Mouse (Mus musculus): Measurements from ENCODE around the gene Il2rb. TPM values are rescaled to one million over a fixed set of nuclear protein-coding genes. Genes with fewer than 3 reads are reported as not detected.

Gene Il2rb
- 14.9 and 21.2 TPM in 2 replicates for polyA plus RNA-seq (2012; ENCODE audit: low replicate concordance)

DNA sequence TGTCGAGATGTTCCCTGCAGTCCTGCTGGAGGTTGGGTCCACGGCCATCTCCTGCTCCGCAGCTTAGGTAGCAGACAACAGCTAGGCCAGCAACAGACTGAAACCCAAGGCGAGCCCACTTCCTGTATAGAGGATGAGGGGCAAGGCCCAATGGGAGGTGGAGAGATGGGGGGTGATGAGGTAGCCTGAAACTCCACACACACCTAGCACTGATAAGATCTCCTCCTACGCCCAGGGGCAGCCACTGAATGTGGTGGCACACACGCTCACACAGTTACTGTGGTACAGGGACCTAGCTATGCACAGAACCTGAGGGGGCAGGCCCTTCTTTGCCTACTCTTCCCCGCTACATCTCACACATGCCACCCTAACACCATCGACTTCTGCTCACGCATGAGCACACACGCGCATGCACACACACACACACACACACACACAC is at the start of gene Il2rb:
TSS of gene Il2rb (minus strand) at position 304 of the 439 bp plus-strand sequence.

GRCm38 (mm10) chr15:78544561-78545001 is 49.5 kb upstream of the Il2rb start, which contains the start of gene Sstr3:
Sstr3 (minus strand) TSS chr15:78544685.

DNA sequence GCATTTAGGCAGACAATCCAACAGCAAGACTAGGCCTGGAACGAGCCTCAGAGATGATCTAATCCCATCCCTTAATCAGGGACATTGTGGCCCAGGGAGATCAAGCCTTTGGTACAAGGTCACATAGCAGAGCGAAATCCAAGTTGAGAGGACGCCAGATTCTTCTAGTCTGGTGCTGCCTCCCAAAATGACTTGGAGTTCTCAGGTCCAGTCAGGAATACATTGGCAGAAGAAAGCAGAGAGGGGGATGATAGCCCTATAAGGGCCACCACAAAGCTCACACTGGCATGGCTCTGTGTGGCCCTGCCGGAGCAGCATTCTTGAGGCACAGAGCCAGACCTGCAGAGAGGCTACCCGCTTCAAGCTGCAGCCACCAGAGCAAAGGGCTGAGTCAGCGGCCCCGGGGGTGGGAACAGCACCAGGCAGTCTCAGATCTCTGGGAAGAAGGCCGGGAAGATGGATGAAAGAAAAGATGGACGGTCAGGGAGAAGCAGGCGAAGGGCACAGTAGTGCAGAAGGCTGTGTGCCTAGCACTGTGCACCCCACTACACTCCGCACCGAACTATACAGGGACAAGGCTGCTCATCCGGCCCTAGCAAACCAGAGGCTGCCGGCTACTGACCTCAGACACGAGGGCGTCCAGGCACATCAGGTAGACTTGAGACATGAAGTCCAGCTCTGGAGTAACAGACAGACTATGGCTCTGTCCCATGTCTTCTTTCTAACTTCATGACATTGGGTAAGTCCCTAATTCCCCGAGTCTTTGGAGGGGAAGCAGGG is 35.8 kb upstream of the Il2rb start, which contains the start of gene C1qtnf6:
TSS of gene C1qtnf6 (minus strand) at position 746 of the 780 bp plus-strand sequence.

DNA sequence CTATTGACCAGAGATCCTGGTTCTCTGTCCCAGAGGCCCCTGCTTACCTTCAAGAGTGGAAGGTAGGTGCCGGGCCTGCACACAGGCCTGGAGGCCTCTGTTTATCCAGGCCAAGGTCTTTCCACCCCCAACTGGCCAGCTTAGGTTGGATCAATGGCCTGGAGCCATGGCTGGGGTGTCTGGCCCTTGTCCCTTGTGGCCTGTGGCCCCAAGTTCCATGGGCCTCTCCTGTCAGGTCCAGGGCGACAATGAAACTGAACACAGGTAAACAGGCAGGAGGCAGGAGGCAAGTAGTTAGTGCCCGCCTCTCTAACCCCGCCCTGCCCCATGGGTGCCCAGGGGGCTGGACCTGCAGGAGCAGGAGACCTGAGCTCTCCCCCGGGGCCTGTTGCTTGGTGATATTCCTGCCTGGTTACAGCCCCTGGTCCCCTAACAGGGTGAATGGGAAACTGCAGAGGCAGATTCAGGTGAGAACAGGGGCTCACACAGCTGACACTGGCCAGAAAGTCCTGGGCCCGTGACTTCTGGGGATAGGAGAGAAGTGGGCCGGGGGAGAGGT is 26.6 kb downstream of the Il2rb start, which contains the start of gene Tmprss6:
TSS of gene Tmprss6 (minus strand) at position 256 of the 559 bp plus-strand sequence.

Other genes starting within 250 kb of the Il2rb start
- 14.7 and 20.1 TPM in 2 replicates for gene Csf2rb2, start 189.6 kb downstream of the Il2rb start, polyA plus RNA-seq (2012; ENCODE audit: low replicate concordance)
- 26.4 and 33.1 TPM in 2 replicates for gene Csf2rb, start 169.5 kb downstream of the Il2rb start, polyA plus RNA-seq (2012; ENCODE audit: low replicate concordance)
- not detected in 2 replicates for gene Tex33, start 99.4 kb downstream of the Il2rb start, polyA plus RNA-seq (2012; ENCODE audit: low replicate concordance)
- gene Tst, start 89.4 kb downstream of the Il2rb start, polyA plus RNA-seq (2012; ENCODE audit: low replicate concordance): 7.0 and 16.7 TPM in 2 replicates
- 126 and 374 TPM in 2 replicates for gene Mpst, start 88.9 kb downstream of the Il2rb start, polyA plus RNA-seq (2012; ENCODE audit: low replicate concordance)
- gene Kctd17, start 66.7 kb downstream of the Il2rb start, polyA plus RNA-seq (2012; ENCODE audit: low replicate concordance): 71.1 and 80.6 TPM in 2 replicates
- gene Tmprss6, start 26.6 kb downstream of the Il2rb start, polyA plus RNA-seq (2012; ENCODE audit: low replicate concordance): 0.07 TPM in 1 of 2 replicates, not detected in the other
- gene C1qtnf6, start 36.1 kb upstream of the Il2rb start, polyA plus RNA-seq (2012; ENCODE audit: low replicate concordance): 0.86 and 2.7 TPM in 2 replicates
- not detected in 2 replicates for gene Sstr3, start 49.4 kb upstream of the Il2rb start, polyA plus RNA-seq (2012; ENCODE audit: low replicate concordance)
- gene Rac2, start 77.5 kb upstream of the Il2rb start, polyA plus RNA-seq (2012; ENCODE audit: low replicate concordance): 69.9 and 406 TPM in 2 replicates
- 15.9 and 22.1 TPM in 2 replicates for gene Cyth4, start 101.8 kb upstream of the Il2rb start, polyA plus RNA-seq (2012; ENCODE audit: low replicate concordance)
- gene Elfn2, start 223.5 kb upstream of the Il2rb start, polyA plus RNA-seq (2012; ENCODE audit: low replicate concordance): 0.48 TPM in 1 of 2 replicates, not detected in the other

Measured in leukemia stem cell, adult 10-12 weeks (primary cell).